Mouse (Mus musculus): ENCODE results near the gene Catsper4. TPM values are rescaled to one million over a fixed set of nuclear protein-coding genes. Genes with fewer than 3 reads are reported as not detected.

Gene Catsper4
- polyA plus RNA-seq, 1 experiment from 2014 or later = 0.19 TPM

DNA sequence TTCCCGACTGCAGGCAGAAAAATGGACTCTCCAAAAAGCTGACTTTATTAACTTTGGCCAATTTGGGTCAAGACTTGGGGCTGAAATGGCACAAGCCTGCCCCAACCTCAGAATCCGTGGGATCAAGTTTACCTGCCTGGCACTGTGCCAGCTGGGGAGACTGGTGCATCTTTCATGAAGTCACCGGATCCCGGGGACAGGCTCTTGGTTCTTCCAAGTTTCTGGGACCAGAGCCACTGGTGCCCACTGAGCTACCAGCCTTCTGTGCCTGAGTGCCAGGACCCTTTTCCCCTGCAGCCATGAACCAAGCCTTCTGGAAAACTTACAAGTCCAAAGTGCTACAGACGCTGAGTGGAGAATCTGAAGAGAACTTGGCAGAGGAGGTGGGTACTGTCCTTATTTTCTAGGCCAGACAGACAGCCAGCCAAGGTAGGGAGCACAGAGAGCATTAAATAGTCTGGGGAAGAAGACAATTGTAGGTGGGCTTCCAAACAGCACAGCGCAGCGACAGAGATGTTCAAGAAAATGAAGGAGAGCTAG is 19.6 kb upstream of the Catsper4 start, which contains the start of gene Gm30191:
TSS of gene Gm30191 (plus strand) at position 217 of the 540 bp plus-strand sequence.
- H3K27me3 ChIP-seq (replicated peaks) = peaks cover 37% of the 10 kb centered on the region
- H3K4me1 ChIP-seq (replicated peaks) = peaks cover 37% of the 10 kb centered on the region
- H3K36me3 ChIP-seq = no peaks in the 10 kb centered on the region
- WGBS = 73% methylated on average over 7 of the region's 7 CpGs
- no peaks in the 10 kb centered on the region for H3K9me3 ChIP-seq
- no peak for ATAC-seq
- H3K27ac ChIP-seq = no peak within 1 kb of the TSS
- H3K9ac ChIP-seq = peak within 1 kb of the TSS; percentile 78; the same call in 1 of the 2 replicates
- peak within 1 kb of the TSS; percentile 84 for H3K4me2 ChIP-seq (replicated peaks)
- peak within 1 kb of the TSS; percentile 74 for H3K4me3 ChIP-seq (replicated peaks)

- no peak overlapping the region for H3K27ac ChIP-seq
- H3K27me3 ChIP-seq (replicated peaks) = peaks cover 32% of the 10 kb centered on the region
- no peaks in the 10 kb centered on the region for H3K9me3 ChIP-seq
- no peaks in the 10 kb centered on the region for H3K36me3 ChIP-seq
- no peak for ATAC-seq
- H3K4me2 ChIP-seq (replicated peaks) = no peak overlapping the region
- peaks cover 31% of the 10 kb centered on the region for H3K4me1 ChIP-seq (replicated peaks)
- H3K4me3 ChIP-seq (replicated peaks) = no peak overlapping the region
- WGBS = 43% methylated on average over 4 of the region's 4 CpGs
- no peak overlapping the region for H3K9ac ChIP-seq
Observed at GRCm38 (mm10) chr4:134246256-134246655, 19.1 kb upstream of the Catsper4 start.

- Histone ChIP-seq H3K27ac (no peak within 1 kb of the TSS), H3K4me2 (replicated peaks) (peak within 1 kb of the TSS; percentile 84), H3K36me3 (no peaks in the 10 kb centered on the region), H3K4me3 (replicated peaks) (peak within 1 kb of the TSS; percentile 74), H3K9ac (peak within 1 kb of the TSS; percentile 78), H3K9me3 (no peaks in the 10 kb centered on the region), H3K4me1 (replicated peaks) (peaks cover 22% of the 10 kb centered on the region), H3K27me3 (replicated peaks) (peaks cover 22% of the 10 kb centered on the region)
- peak; percentile 88 for ATAC-seq
- WGBS = under 1% methylated on average over 60 of the region's 60 CpGs
Observed at GRCm38 (mm10) chr4:134245148-134245843, 18.1 kb upstream of the Catsper4 start, which contains the start of gene Zfp593. Gene Zfp593 (minus strand): TSS chr4:134245592.

DNA sequence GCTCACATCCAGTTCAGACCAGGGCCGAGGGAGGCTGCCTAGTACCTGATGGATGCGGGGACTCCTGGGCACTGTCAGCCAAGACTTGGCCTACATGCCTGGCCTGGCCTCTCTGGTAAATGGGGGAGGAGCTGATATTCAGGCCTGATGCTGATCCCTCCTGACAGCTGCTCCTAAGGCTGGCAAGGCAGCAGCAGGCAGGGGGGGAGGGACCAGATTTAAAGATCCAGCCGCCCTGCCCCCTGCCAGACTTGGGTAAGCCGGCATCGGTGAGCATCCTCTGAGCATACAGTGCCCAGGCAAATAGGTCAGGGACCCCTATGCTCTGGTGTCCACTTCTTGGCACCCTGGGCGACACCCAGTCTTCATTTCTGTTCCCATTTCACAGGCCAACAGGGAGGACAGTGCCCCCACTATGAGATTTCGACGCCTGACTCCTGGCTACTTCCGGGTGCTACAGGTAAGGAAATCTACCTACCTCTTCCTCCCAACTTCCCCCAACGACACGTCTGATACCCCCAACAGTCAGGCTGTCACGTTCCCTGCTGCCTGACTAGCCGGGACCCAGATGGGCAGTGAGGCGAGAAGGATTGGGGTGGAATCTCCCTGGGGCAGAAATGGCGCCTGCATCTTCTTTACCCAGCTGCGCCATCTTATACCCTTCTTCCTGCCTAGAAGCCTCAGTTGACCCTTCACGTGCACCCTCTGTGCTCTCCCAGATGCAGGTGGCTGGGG is 16.5 kb upstream of the Catsper4 start, which contains the start of gene E130218I03Rik:
TSS of gene E130218I03Rik (plus strand) at position 147 of the 735 bp plus-strand sequence.
- no peak for ATAC-seq

GRCm38 (mm10) chr4:134238686-134239085 is 11.5 kb upstream of the Catsper4 start:
- ATAC-seq = peak; percentile 5; the same call in 1 of the 2 replicates
- Histone ChIP-seq H3K4me2 (replicated peaks) (peak overlapping the region; percentile 56), H3K27me3 (replicated peaks) (peaks cover 4% of the 10 kb centered on the region; the same call in 1 of the 2 replicates), H3K9me3 (no peaks in the 10 kb centered on the region), H3K4me1 (replicated peaks) (no peaks in the 10 kb centered on the region), H3K27ac (no peak overlapping the region), H3K36me3 (no peaks in the 10 kb centered on the region), H3K4me3 (replicated peaks) (peak overlapping the region; percentile 46), H3K9ac (no peak overlapping the region)
- 11% methylated on average over 10 of the region's 10 CpGs for WGBS

More for the DNA sequence above, 16.5 kb upstream of the Catsper4 start, which contains the start of gene E130218I03Rik:
- Histone ChIP-seq H3K27me3 (replicated peaks) (peaks cover 12% of the 10 kb centered on the region), H3K4me2 (replicated peaks) (peak within 1 kb of the TSS; percentile 84), H3K9ac (peak within 1 kb of the TSS; percentile 78; the same call in 1 of the 2 replicates), H3K9me3 (no peaks in the 10 kb centered on the region), H3K27ac (no peak within 1 kb of the TSS), H3K36me3 (no peaks in the 10 kb centered on the region), H3K4me1 (replicated peaks) (peaks cover 13% of the 10 kb centered on the region), H3K4me3 (replicated peaks) (peak within 1 kb of the TSS; percentile 74)
- whole genome bisulfite sequencing = 94% methylated on average over 17 of the region's 17 CpGs

DNA sequence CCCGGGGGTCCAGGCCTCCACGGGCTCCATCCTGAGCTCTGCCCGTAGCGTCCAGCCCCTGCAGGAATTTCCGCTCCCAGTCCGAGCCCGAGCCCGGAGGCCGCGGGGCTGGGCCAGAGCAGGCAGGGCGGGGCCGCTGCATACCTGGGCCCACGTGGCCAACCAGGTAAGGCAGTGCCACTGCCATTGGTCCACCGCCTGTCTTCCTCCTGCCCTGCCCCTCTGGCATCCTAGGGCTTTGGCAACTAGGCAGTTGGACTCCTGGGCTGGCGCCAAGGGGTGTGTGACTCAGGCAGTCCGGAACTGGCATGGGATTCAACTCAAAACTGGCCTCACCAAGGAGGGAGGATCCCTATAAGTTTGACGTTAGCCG is 11.1 kb upstream of the Catsper4 start, which contains the start of gene Cnksr1:
TSS of gene Cnksr1 (minus strand) at position 121 of the 373 bp plus-strand sequence.
- ATAC-seq = peak; percentile 97

GRCm38 (mm10) chr4:134237582-134238278 is 10.5 kb upstream of the Catsper4 start:
- Histone ChIP-seq H3K4me3 (replicated peaks) (peak overlapping the region; percentile 46), H3K4me2 (replicated peaks) (peak overlapping the region; percentile 56), H3K9ac (peak overlapping the region; percentile 42), H3K27me3 (replicated peaks) (peaks cover 4% of the 10 kb centered on the region; the same call in 1 of the 2 replicates), H3K9me3 (no peaks in the 10 kb centered on the region), H3K27ac (peak overlapping the region; percentile 72), H3K36me3 (no peaks in the 10 kb centered on the region), H3K4me1 (replicated peaks) (no peaks in the 10 kb centered on the region)
- 13% methylated on average over 18 of the region's 19 CpGs for WGBS
- peak; percentile 79 for ATAC-seq

More for the DNA sequence above, 11.1 kb upstream of the Catsper4 start, which contains the start of gene Cnksr1:
- Histone ChIP-seq H3K4me1 (replicated peaks) (no peaks in the 10 kb centered on the region), H3K27ac (peak within 1 kb of the TSS; percentile 72), H3K4me3 (replicated peaks) (peak within 1 kb of the TSS; percentile 46), H3K9me3 (no peaks in the 10 kb centered on the region), H3K4me2 (replicated peaks) (peak within 1 kb of the TSS; percentile 56), H3K36me3 (no peaks in the 10 kb centered on the region), H3K9ac (peak within 1 kb of the TSS; percentile 42), H3K27me3 (replicated peaks) (peaks cover 4% of the 10 kb centered on the region; the same call in 1 of the 2 replicates)
- WGBS = 2% methylated on average over 18 of the region's 18 CpGs

DNA sequence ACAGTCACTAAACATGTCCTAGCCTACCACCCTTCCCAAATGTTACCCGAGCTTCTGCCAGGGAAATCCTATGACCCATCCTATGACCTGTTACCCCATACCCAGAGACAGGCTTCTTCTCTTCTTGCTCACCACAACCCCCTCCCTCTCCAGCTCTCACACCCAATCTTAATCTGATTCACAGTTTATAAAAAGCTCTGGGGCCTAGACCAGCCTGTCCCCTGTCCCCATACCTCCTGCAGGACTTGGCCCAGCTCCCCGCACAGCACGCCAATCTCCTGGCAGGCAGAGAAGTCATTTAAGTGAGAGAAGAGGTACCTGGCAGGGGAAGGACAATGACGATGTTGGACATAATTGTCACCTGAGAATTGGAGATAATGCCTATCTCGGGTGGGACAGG is 7.7 kb upstream of the Catsper4 start:
- no peaks in the 10 kb centered on the region for H3K9me3 ChIP-seq
- no peak overlapping the region for H3K4me2 ChIP-seq (replicated peaks)
- no peak overlapping the region for H3K9ac ChIP-seq
- 83% methylated on average over 5 of the region's 5 CpGs for WGBS
- H3K27ac ChIP-seq = no peak overlapping the region
- H3K27me3 ChIP-seq (replicated peaks) = peaks cover 4% of the 10 kb centered on the region; the same call in 1 of the 2 replicates
- H3K4me3 ChIP-seq (replicated peaks) = no peak overlapping the region
- H3K4me1 ChIP-seq (replicated peaks) = no peaks in the 10 kb centered on the region; the same call in 1 of the 2 replicates
- no peaks in the 10 kb centered on the region for H3K36me3 ChIP-seq
- no peak for ATAC-seq

GRCm38 (mm10) chr4:134230431-134230830 is 3.2 kb upstream of the Catsper4 start:
- Histone ChIP-seq H3K27ac (no peak overlapping the region), H3K4me2 (replicated peaks) (peak overlapping the region; percentile 22; the same call in 1 of the 2 replicates), H3K36me3 (no peaks in the 10 kb centered on the region), H3K27me3 (replicated peaks) (no peaks in the 10 kb centered on the region), H3K9ac (no peak overlapping the region), H3K9me3 (no peaks in the 10 kb centered on the region), H3K4me3 (replicated peaks) (no peak overlapping the region), H3K4me1 (replicated peaks) (no peaks in the 10 kb centered on the region; the same call in 1 of the 2 replicates)
- WGBS = 23% methylated on average over 8 of the region's 8 CpGs
- peak; percentile 83 for ATAC-seq

DNA sequence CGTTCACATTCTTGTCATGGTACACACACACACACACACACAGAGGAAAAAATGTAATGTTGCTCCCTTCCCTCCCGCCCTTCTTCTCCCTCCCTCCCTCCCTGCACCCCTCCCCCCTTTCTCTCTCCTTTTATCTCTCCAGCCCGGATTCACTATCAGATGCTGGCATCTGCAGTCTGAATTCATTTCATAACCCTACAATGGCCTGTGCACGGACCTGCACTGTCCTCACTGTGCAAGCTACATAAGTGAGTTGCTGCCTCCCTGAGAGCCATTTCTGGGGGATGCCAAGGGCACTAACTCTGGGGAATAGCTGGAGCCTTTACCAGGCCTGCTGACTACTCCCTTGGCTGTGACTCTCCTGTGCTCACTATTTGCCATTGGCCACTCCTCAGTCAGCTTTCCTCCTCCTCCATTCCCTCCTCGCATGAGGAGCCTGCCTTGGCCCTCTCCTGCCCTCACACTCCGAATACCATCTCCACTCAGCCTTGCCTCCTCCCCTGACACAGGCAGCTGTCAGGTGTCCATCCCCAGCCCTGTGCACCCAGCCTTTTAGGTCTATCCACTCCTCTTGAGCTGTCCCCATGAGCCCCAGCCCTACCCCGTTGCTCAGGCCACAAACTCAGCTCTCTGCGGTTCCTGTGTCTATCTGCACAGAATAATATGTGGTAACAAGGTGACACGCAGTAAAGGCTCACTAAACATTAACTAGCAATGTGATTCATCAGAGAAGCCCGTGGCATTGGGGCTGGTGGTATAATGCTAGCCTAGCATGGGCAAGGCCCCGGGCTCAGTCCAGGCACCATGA is 4.2 kb downstream of the Catsper4 start:
- Histone ChIP-seq H3K4me1 (replicated peaks) (0 out of 2 replicates have a peak, but pooled peaks cover 4% of the 10 kb centered on the region), H3K4me2 (replicated peaks) (peak overlapping the region; percentile 36), H3K9ac (peak overlapping the region; percentile 26; the same call in 1 of the 2 replicates), H3K27me3 (replicated peaks) (no peaks in the 10 kb centered on the region), H3K27ac (peak overlapping the region; percentile 82), H3K4me3 (replicated peaks) (no peak overlapping the region), H3K36me3 (no peaks in the 10 kb centered on the region), H3K9me3 (no peaks in the 10 kb centered on the region)
- WGBS = 43% methylated on average over 11 of the region's 11 CpGs
- ATAC-seq = peak; percentile 93

All from intestine, embryonic 15.5 days (tissue).